In genomic region chr5:134067924-134068323, GRCm38 (mm10) we compare ENCODE assay signal across 10 mouse cellular contexts. TPM values are rescaled to one million over a fixed set of nuclear protein-coding genes. Genes with fewer than 3 reads are reported as not detected.
DNase-seq lines count a peak whose midpoint lies in the region; ATAC-seq and TF ChIP-seq lines count a peak whose summit lies in the region.
"Had no signal": no experiment of that assay in that cellular context is flagged by ENCODE, and none has a peak within 500 bp of the region (broad histone marks: within the 10 kb centered on the region; RNA-seq: fewer than 3 reads in every experiment).

No protein-coding gene starts in this region.

- no peaks in the 10 kb centered on the region for H3K9me3 ChIP-seq in embryonic facial prominence, embryonic 11.5 days (replicated peaks; ENCODE audit: control insufficient read depth, low read length)
- H3K9me3 ChIP-seq in embryonic facial prominence, embryonic 10.5 days, result no peaks in the 10 kb centered on the region
- H3K9me3 ChIP-seq in CH12.LX (replicated peaks; ENCODE audit: low read length), result peaks cover 13% of the 10 kb centered on the region
- H3K9me3 ChIP-seq: lung, embryonic 15.5 days had no signal

- H3K4me1 ChIP-seq in embryonic facial prominence, embryonic 11.5 days (ENCODE audit: control insufficient read depth, insufficient read depth, low read length), result no peaks in the 10 kb centered on the region
- peaks cover 3% of the 10 kb centered on the region; the same call in 1 of the 2 replicates for H3K4me1 ChIP-seq in embryonic facial prominence, embryonic 10.5 days
- H3K4me1 ChIP-seq in CH12.LX (ENCODE audit: control insufficient read depth in 1 of 2, insufficient read depth in 2 of 2), result peaks cover 0 to 21% of the 10 kb centered on the region in 2 experiments; a peak in 2 of 4 replicates

- ATAC-seq in embryonic facial prominence, embryonic 11.5 days (replicated peaks; ENCODE audit: insufficient number of reproducible peaks, low FRiP score, low TSS enrichment, low read depth), result no peak

- H3K36me3 ChIP-seq in embryonic facial prominence, embryonic 11.5 days (replicated peaks; ENCODE audit: control insufficient read depth, insufficient read depth, low read depth, low read length), result no peaks in the 10 kb centered on the region
- H3K36me3 ChIP-seq in embryonic facial prominence, embryonic 10.5 days (replicated peaks), result no peaks in the 10 kb centered on the region
- no peaks in the 10 kb centered on the region for H3K36me3 ChIP-seq in CH12.LX (replicated peaks in 1 of 2; ENCODE audit: control insufficient read depth in 1 of 2, insufficient read depth in 1 of 2, low read length in 1 of 2)
- H3K36me3 ChIP-seq: lung, embryonic 15.5 days; neural tube, embryonic 13.5 days had no signal

- no peak overlapping the region for H3K9ac ChIP-seq in embryonic facial prominence, embryonic 11.5 days (replicated peaks; ENCODE audit: low read length)
- H3K9ac ChIP-seq in CH12.LX (ENCODE audit: insufficient read depth, low read depth), result no peak overlapping the region
- H3K9ac ChIP-seq: lung, embryonic 15.5 days; neural tube, embryonic 13.5 days had no signal

- peak; percentile 71 for TF ChIP-seq CTCF in left cerebral cortex, adult 2 months (IDR thresholded peaks at IDR 0.05)
- TF ChIP-seq CTCF in CH12.LX (conservative IDR thresholded peaks at IDR 0.05 in 1 of 2, IDR thresholded peaks at IDR 0.05 in 1 of 2; ENCODE audit: low read depth in 2 of 2, low read length in 2 of 2), result peak; percentile 52 to 78; a peak in 3 of 4 replicates

- TF ChIP-seq POLR2A in CH12.LX (IDR thresholded peaks at IDR 0.05; ENCODE audit: low read depth, low read length), result no peak

- no peak overlapping the region for H3K27ac ChIP-seq in embryonic facial prominence, embryonic 11.5 days (replicated peaks; ENCODE audit: low read depth, low read length)
- no peak overlapping the region for H3K27ac ChIP-seq in embryonic facial prominence, embryonic 10.5 days (replicated peaks)
- no peak overlapping the region for H3K27ac ChIP-seq in left cerebral cortex, adult 2 months
- H3K27ac ChIP-seq in CH12.LX (ENCODE audit: insufficient read depth, low read depth), result no peak overlapping the region
- H3K27ac ChIP-seq: lung, embryonic 15.5 days; neural tube, embryonic 13.5 days had no signal

- no peaks in the 10 kb centered on the region for H3K27me3 ChIP-seq in embryonic facial prominence, embryonic 11.5 days (ENCODE audit: control insufficient read depth, insufficient read depth, low read length)
- H3K27me3 ChIP-seq in embryonic facial prominence, embryonic 10.5 days (replicated peaks; ENCODE audit: low read depth, poor library complexity, severe bottlenecking), result 0 out of 2 replicates have a peak, but pooled peaks cover 6% of the 10 kb centered on the region
- H3K27me3 ChIP-seq in CH12.LX (replicated peaks), result peaks cover 7% of the 10 kb centered on the region
- H3K27me3 ChIP-seq: lung, embryonic 15.5 days had no signal

- DNase-seq in embryonic facial prominence, embryonic 11.5 days (ENCODE audit: low spot score), result peak; percentile 67
- no peak for DNase-seq in embryonic facial prominence, embryonic 10.5 days (ENCODE audit: low spot score)
- DNase-seq in left cerebral cortex, adult 2 months (ENCODE audit: extremely low spot score in 1 of 2, low spot score in 2 of 2), result no peak
- DNase-seq in left cerebral cortex, adult 18-20 months (ENCODE audit: low spot score in 2 of 2), result no peak
- DNase-seq in CH12.LX (ENCODE audit: extremely low read depth), result peak; percentile 66
- DNase-seq in embryo, embryonic 10.5 days (ENCODE audit: low spot score), result peak; percentile 65
- DNase-seq in spleen, adult 18-20 months, result no peak
- no peak for DNase-seq in gastrocnemius, adult 8-10 months (ENCODE audit: low spot score in 2 of 2)

- TF ChIP-seq RAD21 in CH12.LX (IDR thresholded peaks at IDR 0.05; ENCODE audit: low read depth, low read length), result peak; percentile 85

- 0 out of 2 replicates have a peak, but pooled peaks have one; percentile 27 for TF ChIP-seq EP300 in CH12.LX (IDR thresholded peaks at IDR 0.05; ENCODE audit: low read length)

- no peak overlapping the region for H3K4me2 ChIP-seq in embryonic facial prominence, embryonic 11.5 days (ENCODE audit: low read depth, low read length)
- no peak overlapping the region for H3K4me2 ChIP-seq in CH12.LX (ENCODE audit: insufficient read depth, low read depth, poor library complexity, severe bottlenecking)
- H3K4me2 ChIP-seq: lung, embryonic 15.5 days; neural tube, embryonic 13.5 days had no signal

- H3K4me3 ChIP-seq in embryonic facial prominence, embryonic 11.5 days (ENCODE audit: low read depth, low read length), result no peak overlapping the region
- H3K4me3 ChIP-seq in embryonic facial prominence, embryonic 10.5 days, result no peak overlapping the region
- no peak overlapping the region for H3K4me3 ChIP-seq in left cerebral cortex, adult 2 months
- no peak overlapping the region for H3K4me3 ChIP-seq in CH12.LX (replicated peaks in 1 of 3; ENCODE audit: low read depth in 2 of 3, low read length in 2 of 3, poor library complexity in 1 of 3)
- H3K4me3 ChIP-seq: lung, embryonic 15.5 days; neural tube, embryonic 13.5 days had no signal

- H3K79me2 ChIP-seq in CH12.LX (replicated peaks; ENCODE audit: control insufficient read depth, extremely low read depth, insufficient read depth, poor library complexity, severe bottlenecking), result no peaks in the 10 kb centered on the region

- WGBS in embryonic facial prominence, embryonic 11.5 days, result 29% methylated on average over 1 of the region's 1 CpGs
- 24% methylated on average over 1 of the region's 1 CpGs for WGBS in embryonic facial prominence, embryonic 10.5 days

- in situ Hi-C loops in CH12.LX (cut with MboI; ENCODE audit: low pct_ligation_motif_present, low pct_unique_long_range_greater_than_20kb, low sequenced_read_pairs), result no loop called here

- dilution Hi-C loops in CH12.LX (cut with MboI; ENCODE audit: extremely low pct_ligation_motif_present, extremely low pct_unique_long_range_greater_than_20kb, low sequenced_read_pairs), result no loop called here

- intact Hi-C loops in left cerebral cortex, adult 2 months (cut with DNase I), result loop anchor here (10.0 kb wide), 1 partner anchor 173 kb away; no protein-coding TSS in a partner anchor

TF ChIP-seq in CH12.LX, 34 proteins besides CTCF, POLR2A, EP300 and RAD21:
- TF ChIP-seq CHD1 (IDR thresholded peaks at IDR 0.05; ENCODE audit: low read depth, low read length) (no peak), NRF1 (IDR thresholded peaks at IDR 0.05; ENCODE audit: low read depth, low read length) (no peak), SMC3 (IDR thresholded peaks at IDR 0.05; ENCODE audit: low read depth, low read length) (peak; percentile 47), TBP (conservative IDR thresholded peaks at IDR 0.05; ENCODE audit: low read depth, low read length) (no peak), IRF4 (IDR thresholded peaks at IDR 0.05; ENCODE audit: low read depth, low read length) (peak; percentile 53; the same call in 1 of the 2 replicates), PAX5 (IDR thresholded peaks at IDR 0.05; ENCODE audit: low read length) (no peak), USF2 (conservative IDR thresholded peaks at IDR 0.05; ENCODE audit: low read depth, low read length) (no peak), ZMIZ1 (IDR thresholded peaks at IDR 0.05; ENCODE audit: low read depth, low read length) (no peak), CHD2 (IDR thresholded peaks at IDR 0.05; ENCODE audit: low read length) (no peak), KAT2A (IDR thresholded peaks at IDR 0.05; ENCODE audit: insufficient replicate concordance, low read length) (no peak), POLR2AphosphoS2 (IDR thresholded peaks at IDR 0.05; ENCODE audit: low read depth, low read length) (no peak)

RNA-seq across cellular contexts. Expression of gene Castor2, which starts 31.6 kb away (rescaled TPM):
- 8.4 and 9.2 TPM in 2 replicates for polyA plus RNA-seq in embryonic facial prominence, embryonic 11.5 days (2014; fragmentation: Nextera tagmentation; extraction: Ambion mirVana)
- polyA plus RNA-seq in embryonic facial prominence, embryonic 10.5 days (2016; fragmentation: Nextera tagmentation; extraction: Ambion mirVana), result 7.6 and 8.9 TPM in 2 replicates
- total RNA-seq in left cerebral cortex, adult 2 months (2021), result 10 to 100 TPM; 86.7 to 93.1 TPM
- total RNA-seq in left cerebral cortex, adult 18-20 months (2021), result 10 to 100 TPM; 71.2 to 88.0 TPM
- 1.2 and 1.3 TPM in 2 replicates for total RNA-seq in CH12.LX (2012; rRNA removed)
- total RNA-seq in CH12.LX (2014; rRNA removed), result 0.31 and 0.35 TPM in 2 replicates
- polyA plus RNA-seq in CH12.LX (2012; ENCODE audit: insufficient read length, low read depth), result 3.8 and 3.9 TPM in 2 replicates
- 10 to 100 TPM; 41.7 to 54.5 (median 50.6) TPM for total RNA-seq in gastrocnemius, adult 8-10 months (2022)

Comparison
In these comparisons a context has a peak if more than half of its experiments do, and no peak if none do; other contexts are left out.
1. DNase-seq: peak in embryonic facial prominence, embryonic 11.5 days (single experiment), CH12.LX (single experiment) and embryo, embryonic 10.5 days (single experiment); none in embryonic facial prominence, embryonic 10.5 days (single experiment), left cerebral cortex, adult 2 months (0 of 2), left cerebral cortex, adult 18-20 months (0 of 2), spleen, adult 18-20 months (0 of 2) and gastrocnemius, adult 8-10 months (0 of 2).
2. RNA of gene Castor2, which starts 31.6 kb away (total RNA-seq): 86.7 to 93.1 TPM in left cerebral cortex, adult 2 months, 71.2 to 88.0 TPM in left cerebral cortex, adult 18-20 months and 41.7 to 54.5 TPM in gastrocnemius, adult 8-10 months; 0.31 to 1.3 TPM in CH12.LX; every median in the first group is over 10 times any median in the second.